Mouse (Mus musculus) CD4-positive helper T cell, adult 2 months (primary cell): ENCODE results near the gene St6galnac3.

Experiments
- DNase-seq: peaks from one replicate; pipeline ENCODE4 v3.0.0-alpha.2; 2012; ENCODE audit warnings: low read depth, missing footprints, low spot score

St6galnac3 gene

DNA sequence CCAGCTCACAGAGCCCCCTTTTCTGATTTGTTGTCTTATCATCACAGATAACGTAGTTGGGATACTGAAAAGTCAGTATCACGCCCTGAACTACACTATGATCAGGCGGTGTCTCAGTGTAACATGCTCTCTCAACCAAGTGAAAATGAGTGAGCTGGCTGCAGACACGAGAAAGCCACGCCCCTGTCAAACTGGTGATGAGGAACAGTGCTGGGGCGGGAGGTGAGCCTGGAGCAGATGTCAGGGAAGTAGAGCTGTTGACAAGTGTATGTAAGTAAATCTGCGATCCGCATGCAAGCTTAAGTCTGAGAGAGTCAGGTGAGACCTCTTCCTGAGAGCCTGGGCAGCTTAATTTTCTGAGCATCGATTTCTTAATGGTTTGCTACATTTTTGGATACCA, 563.3 kb downstream of the St6galnac3 start:
- DNase-seq, result no peak

DNA sequence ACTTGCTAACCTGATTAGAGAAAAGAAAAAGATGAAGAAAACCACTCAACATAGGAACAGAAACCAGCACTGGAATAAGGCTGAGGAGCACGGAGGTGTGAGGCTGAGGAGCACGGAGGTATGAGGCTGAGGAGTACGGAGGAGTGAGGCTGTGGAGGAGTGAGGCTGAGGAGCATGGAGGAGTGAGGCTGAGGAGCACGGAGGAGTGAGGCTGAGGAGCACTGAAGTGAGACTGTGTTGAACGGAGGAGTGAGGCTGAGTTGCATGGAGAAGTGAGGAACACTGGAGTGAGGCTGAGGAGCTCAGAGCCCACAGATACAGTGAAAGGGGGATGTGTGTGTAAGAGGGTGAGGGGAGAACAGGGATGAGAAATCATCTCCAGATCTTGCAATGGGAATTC, 564.3 kb downstream of the St6galnac3 start:
- no peak for DNase-seq

DNA sequence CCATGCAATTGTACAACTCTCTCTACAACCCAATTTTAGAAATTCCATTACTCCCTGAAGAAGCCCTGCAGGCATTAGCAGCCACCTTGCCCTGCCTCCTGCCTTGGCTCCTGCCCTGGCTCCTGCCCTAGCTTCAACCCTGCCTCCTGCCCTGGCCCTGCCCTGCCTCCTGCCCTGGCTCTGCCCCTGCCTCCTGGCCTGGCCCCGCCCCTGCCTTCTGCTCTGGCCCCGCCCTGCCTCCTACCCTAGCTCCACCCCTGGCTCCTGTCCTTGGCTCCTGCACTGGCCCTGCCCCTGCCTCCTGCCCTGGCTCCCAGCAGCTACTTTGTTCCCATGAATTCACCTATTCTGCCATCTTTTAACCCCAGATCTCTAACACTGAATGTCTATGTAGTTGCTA, 576.1 kb downstream of the St6galnac3 start:
- no peak for DNase-seq
